Mouse (Mus musculus): Measurements from ENCODE around the gene Foxk1. TPM values are rescaled to one million over a fixed set of nuclear protein-coding genes. Genes with fewer than 3 reads are reported as not detected.
A peak's percentile ranks its signal among the peaks of the same experiment; 100 is the strongest.

Gene Foxk1
- polyA plus RNA-seq, 1 experiment from 2014 or later = 3.3 TPM

DNA sequence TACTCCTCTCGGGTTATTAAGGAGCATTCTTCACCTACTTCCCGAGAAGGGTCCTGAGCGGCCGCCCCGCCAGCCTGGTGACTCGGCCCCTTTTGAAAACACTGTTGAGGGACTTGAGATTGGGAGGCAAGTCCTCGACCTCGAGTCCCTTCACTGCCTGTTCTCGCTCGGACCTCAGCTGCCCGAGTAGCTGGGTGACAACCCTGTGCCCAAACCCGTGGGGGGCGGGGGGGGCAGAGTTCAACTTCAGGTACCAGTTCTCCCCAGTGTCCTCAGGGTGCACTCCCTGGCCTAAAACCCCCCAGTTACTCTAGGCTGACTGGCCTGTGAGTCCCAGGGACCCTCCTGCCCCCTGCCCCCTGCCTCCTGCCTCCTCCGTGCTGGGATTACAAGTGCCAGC is 42.7 kb downstream of the Foxk1 start:
- no peak for DNase-seq (ENCODE audit: low spot score)
- H3K27me3 ChIP-seq (ENCODE audit: insufficient read depth, poor library complexity, severe bottlenecking) = no peaks in the 10 kb centered on the region
- H3K4me1 ChIP-seq = peaks cover 87% of the 10 kb centered on the region
- no peak overlapping the region for H3K4me3 ChIP-seq
- H3K36me3 ChIP-seq = peaks cover under 1% of the 10 kb centered on the region; the same call in 1 of the 2 replicates
- H3K27ac ChIP-seq = peak overlapping the region; percentile 44
- H3K9me3 ChIP-seq = no peaks in the 10 kb centered on the region
- WGBS = 67% methylated on average over 14 of the region's 14 CpGs

DNA sequence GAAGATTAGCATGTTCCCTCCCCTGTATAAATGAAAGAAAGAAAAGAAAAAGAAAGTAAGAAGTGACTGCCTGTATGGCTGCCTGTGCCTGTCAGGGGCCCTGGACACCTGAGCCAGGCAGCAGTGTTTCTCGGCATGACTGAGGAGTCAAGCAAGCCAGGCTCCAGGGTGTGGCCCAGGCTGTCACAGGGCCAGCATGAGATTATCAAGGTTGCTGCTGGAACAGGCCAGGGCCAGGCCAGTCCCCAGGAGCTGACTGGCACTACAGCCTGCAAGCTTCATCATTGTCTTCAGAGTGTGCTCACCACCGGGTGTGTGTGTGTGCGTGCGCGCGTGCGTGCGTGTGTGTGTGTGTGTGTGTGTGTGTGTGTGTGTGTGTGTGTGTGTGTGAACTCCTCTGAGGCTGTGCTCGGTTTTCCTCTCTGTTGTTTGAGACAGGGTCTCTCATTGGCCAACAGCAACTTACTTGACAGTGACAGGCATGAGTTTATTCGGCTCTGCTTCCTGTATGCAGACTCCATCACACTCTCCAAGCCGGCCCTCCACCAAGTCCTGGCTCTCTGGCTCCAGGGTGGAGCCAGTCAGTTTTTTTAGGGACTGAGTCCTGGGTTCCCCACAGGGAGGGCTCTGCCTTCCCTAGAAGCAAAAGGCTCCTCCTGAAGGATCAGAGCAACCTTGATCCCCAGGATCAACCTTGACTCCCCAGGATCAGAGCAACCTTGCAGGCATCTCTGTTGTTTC is 43.7 kb downstream of the Foxk1 start:
- 42% methylated on average over 11 of the region's 11 CpGs for WGBS
- peak; percentile 83 for DNase-seq (ENCODE audit: low spot score)
- no peaks in the 10 kb centered on the region for H3K27me3 ChIP-seq (ENCODE audit: insufficient read depth, poor library complexity, severe bottlenecking)
- H3K4me1 ChIP-seq = peaks cover 77% of the 10 kb centered on the region
- no peak overlapping the region for H3K4me3 ChIP-seq
- peaks cover 9% of the 10 kb centered on the region for H3K36me3 ChIP-seq
- H3K9me3 ChIP-seq = no peaks in the 10 kb centered on the region
- peak overlapping the region; percentile 44 for H3K27ac ChIP-seq

DNA sequence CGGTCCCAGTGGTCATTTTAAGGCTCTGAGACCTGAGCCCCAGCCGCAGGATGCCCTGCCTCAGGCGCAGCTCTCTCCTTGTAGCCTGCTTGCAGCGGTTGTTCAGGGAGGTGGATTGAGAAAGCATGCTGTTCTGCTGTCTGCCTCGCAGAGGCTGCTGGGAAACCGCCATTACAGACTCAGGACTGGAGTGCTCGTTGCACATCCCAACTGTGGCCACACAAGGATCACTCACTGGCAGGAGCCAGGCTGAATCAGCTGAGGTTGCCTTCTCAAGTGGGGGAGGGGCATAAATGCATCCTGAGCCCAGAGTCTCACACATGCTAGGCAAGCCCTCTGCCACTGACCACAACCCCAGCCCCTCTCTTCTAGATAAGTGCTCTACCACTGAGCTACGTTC is 44.4 kb downstream of the Foxk1 start:
- DNase-seq (ENCODE audit: low spot score) = no peak

DNA sequence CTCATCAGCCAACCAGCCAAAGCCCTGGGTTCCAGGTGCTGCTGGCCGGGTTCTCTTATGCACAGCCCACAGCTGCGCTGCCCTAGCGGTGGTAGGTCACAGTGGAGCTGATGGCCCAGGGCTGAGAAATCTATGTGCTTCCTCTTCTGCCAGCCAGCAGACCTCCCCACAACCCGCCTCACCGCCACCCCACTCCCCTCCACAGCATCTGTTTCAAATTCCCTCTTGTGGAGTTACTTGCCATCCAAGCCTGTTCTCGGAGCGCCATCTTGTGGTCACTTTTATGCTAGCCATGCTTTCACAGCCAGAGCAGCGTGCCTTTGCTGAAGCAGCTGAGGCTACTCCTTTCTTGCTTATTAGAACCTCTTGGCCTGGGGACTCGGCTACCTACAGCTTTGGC is 46.8 kb downstream of the Foxk1 start:
- H3K27ac ChIP-seq = peak overlapping the region; percentile 76
- H3K9me3 ChIP-seq = no peaks in the 10 kb centered on the region
- peaks cover 55% of the 10 kb centered on the region for H3K4me1 ChIP-seq
- 11% methylated on average over 9 of the region's 9 CpGs for WGBS
- DNase-seq (ENCODE audit: low spot score) = peak; percentile 95
- peak overlapping the region; percentile 31; the same call in 1 of the 2 replicates for H3K4me3 ChIP-seq
- H3K36me3 ChIP-seq = peaks cover 34% of the 10 kb centered on the region
- H3K27me3 ChIP-seq (ENCODE audit: insufficient read depth, poor library complexity, severe bottlenecking) = no peaks in the 10 kb centered on the region

More for the DNA sequence above, 44.4 kb downstream of the Foxk1 start:
- H3K4me3 ChIP-seq = no peak overlapping the region
- H3K36me3 ChIP-seq = peaks cover 17% of the 10 kb centered on the region
- no peaks in the 10 kb centered on the region for H3K27me3 ChIP-seq (ENCODE audit: insufficient read depth, poor library complexity, severe bottlenecking)
- 41% methylated on average over 8 of the region's 8 CpGs for WGBS
- no peaks in the 10 kb centered on the region for H3K9me3 ChIP-seq
- H3K4me1 ChIP-seq = peaks cover 71% of the 10 kb centered on the region
- peak overlapping the region; percentile 44 for H3K27ac ChIP-seq

DNA sequence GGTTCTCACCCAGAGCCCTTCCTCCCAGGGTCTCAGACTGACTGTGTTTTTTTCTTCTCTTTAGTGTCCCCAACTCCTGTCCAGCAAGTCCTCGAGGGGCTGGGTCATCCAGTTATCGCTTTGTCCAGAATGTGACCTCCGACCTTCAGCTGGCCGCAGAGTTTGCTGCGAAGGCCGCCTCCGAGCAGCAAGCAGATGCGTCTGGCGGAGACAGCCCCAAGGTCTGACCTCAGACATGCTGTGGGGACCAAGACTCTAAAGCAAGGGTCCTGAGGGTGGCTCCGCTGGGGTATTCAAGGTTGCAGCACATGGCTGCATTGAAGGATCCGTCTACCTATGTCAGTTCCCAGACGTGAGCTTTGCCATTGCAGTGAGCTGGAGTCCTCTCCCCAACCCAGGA is 47.3 kb downstream of the Foxk1 start:
- no peaks in the 10 kb centered on the region for H3K27me3 ChIP-seq (ENCODE audit: insufficient read depth, poor library complexity, severe bottlenecking)
- no peaks in the 10 kb centered on the region for H3K9me3 ChIP-seq
- no peak for DNase-seq (ENCODE audit: low spot score)
- peaks cover 50% of the 10 kb centered on the region for H3K4me1 ChIP-seq
- H3K4me3 ChIP-seq = no peak overlapping the region
- WGBS = 71% methylated on average over 12 of the region's 12 CpGs
- H3K27ac ChIP-seq = 0 out of 2 replicates have a peak overlapping the region, but pooled peaks have one; percentile 7
- peaks cover 39% of the 10 kb centered on the region for H3K36me3 ChIP-seq

DNA sequence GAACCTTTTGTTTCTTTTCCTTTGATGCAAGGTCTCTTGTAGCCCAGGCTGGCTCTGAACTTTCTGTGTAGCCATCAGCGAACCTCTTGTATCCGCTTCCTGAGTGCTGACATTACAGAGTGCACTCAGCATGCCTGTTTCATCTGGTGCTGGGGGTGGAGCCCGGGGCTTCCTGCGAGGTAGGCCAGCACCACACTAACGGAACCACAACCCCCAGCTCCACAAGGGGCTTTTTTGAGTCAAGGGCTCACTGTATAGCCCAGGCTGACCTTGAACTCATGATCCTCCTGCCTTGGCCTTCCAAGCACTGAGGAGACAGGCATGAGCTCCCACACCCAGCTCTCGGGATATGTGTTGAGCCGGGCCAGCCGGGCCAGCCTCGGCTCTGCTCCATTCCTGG is 49.5 kb downstream of the Foxk1 start:
- no peaks in the 10 kb centered on the region for H3K27me3 ChIP-seq (ENCODE audit: insufficient read depth, poor library complexity, severe bottlenecking)
- H3K27ac ChIP-seq = no peak overlapping the region
- peaks cover 62% of the 10 kb centered on the region for H3K36me3 ChIP-seq
- no peak for DNase-seq (ENCODE audit: low spot score)
- H3K9me3 ChIP-seq = no peaks in the 10 kb centered on the region
- H3K4me3 ChIP-seq = no peak overlapping the region
- 90% methylated on average over 9 of the region's 9 CpGs for WGBS
- peaks cover 31% of the 10 kb centered on the region for H3K4me1 ChIP-seq

DNA sequence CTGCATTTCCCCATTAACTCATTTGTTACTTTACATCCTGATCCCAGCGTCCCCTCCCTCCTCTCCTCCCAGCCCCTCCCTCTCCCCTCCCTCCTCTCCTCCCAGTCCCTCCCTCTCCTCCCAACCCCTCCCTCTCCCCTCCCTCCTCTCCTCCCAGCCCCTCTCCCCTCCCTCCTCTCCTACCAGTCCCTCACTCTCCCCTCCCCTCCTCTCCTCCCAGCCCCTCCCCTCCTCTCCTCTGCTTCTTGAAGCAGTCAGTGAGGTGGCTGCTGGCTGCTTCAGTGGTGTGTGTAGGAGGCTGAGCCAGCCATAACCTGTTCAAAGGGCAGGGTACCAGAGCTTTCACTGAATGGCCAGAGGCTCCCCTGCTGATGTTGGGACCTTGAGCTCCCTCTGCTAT is 50.5 kb downstream of the Foxk1 start:
- Histone ChIP-seq H3K4me3 (no peak overlapping the region), H3K27me3 (ENCODE audit: insufficient read depth, poor library complexity, severe bottlenecking) (no peaks in the 10 kb centered on the region), H3K27ac (no peak overlapping the region), H3K9me3 (no peaks in the 10 kb centered on the region), H3K4me1 (peaks cover 33% of the 10 kb centered on the region), H3K36me3 (peaks cover 71% of the 10 kb centered on the region)
- 33% methylated on average over 1 of the region's 1 CpGs for WGBS
- DNase-seq (ENCODE audit: low spot score) = no peak

DNA sequence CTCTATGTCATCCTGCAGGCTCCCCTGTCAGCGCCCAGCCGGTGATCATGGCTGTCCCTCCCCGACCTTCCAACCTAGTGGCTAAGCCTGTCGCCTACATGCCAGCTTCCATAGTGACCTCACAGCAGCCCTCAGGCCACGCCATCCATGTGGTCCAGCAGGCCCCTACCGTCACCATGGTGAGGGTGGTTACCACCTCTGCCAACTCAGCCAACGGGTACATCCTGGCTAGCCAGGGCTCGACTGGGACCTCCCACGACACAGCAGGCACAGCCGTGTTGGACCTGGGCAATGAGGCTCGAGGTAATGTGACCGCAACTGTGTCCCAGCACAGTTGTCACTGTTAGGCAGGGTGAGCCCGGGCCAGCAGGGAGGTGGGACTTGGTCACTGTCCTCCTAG is 52.4 kb downstream of the Foxk1 start:
- Histone ChIP-seq H3K27me3 (ENCODE audit: insufficient read depth, poor library complexity, severe bottlenecking) (no peaks in the 10 kb centered on the region), H3K27ac (no peak overlapping the region), H3K9me3 (no peaks in the 10 kb centered on the region), H3K4me1 (peaks cover 28% of the 10 kb centered on the region), H3K4me3 (no peak overlapping the region), H3K36me3 (peaks cover 91% of the 10 kb centered on the region)
- WGBS = 93% methylated on average over 13 of the region's 13 CpGs
- no peak for DNase-seq (ENCODE audit: low spot score)

DNA sequence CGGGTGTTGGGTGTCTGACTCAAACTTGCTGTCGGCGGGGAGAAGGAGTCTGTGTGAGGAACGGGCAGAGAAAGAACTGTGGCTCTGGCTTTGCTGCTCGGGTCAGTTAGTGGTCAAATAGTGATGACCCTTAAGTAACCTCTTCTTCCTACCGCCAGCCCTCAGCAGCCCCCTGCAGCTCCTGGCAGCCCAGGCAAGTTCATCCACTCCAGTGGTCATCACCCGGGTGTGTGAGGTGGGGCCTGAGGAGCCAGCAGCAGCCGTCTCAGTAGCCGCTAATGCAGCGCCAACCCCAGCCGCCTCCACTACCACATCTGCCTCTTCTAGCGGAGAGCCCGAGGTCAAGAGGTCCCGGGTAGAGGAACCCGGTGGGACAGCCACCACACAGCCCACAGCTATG is 55.0 kb downstream of the Foxk1 start:
- no peak for DNase-seq (ENCODE audit: low spot score)
- Histone ChIP-seq H3K27me3 (ENCODE audit: insufficient read depth, poor library complexity, severe bottlenecking) (no peaks in the 10 kb centered on the region), H3K4me1 (peaks cover 27% of the 10 kb centered on the region), H3K4me3 (no peak overlapping the region), H3K36me3 (peaks cover 87% of the 10 kb centered on the region), H3K9me3 (no peaks in the 10 kb centered on the region), H3K27ac (peak overlapping the region; percentile 24)
- WGBS = 67% methylated on average over 15 of the region's 15 CpGs

DNA sequence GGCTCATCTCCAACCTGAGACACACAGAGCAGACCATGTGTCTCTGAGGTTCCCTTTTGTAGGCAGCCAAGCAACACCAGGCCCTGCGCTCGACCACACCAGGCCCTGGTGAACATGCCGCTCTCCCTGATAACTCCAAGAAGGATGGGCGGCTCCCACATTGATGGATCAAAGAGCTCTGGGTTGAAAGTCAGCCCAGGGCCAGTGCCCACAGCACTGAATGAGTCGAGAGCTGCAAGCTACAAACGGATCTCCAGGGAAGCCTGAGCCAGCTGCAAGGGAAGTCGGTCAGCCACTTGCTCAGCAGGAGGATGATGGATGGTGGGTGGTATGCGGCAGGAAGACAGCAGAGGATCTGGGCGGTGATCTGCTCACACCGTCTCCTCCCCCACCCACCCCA is 56.0 kb downstream of the Foxk1 start:
- peaks cover 90% of the 10 kb centered on the region for H3K36me3 ChIP-seq
- H3K27ac ChIP-seq = no peak overlapping the region
- no peak for DNase-seq (ENCODE audit: low spot score)
- H3K9me3 ChIP-seq = no peaks in the 10 kb centered on the region
- H3K4me1 ChIP-seq = peaks cover 24% of the 10 kb centered on the region
- no peak overlapping the region for H3K4me3 ChIP-seq
- no peaks in the 10 kb centered on the region for H3K27me3 ChIP-seq (ENCODE audit: insufficient read depth, poor library complexity, severe bottlenecking)
- WGBS = 49% methylated on average over 10 of the region's 10 CpGs

DNA sequence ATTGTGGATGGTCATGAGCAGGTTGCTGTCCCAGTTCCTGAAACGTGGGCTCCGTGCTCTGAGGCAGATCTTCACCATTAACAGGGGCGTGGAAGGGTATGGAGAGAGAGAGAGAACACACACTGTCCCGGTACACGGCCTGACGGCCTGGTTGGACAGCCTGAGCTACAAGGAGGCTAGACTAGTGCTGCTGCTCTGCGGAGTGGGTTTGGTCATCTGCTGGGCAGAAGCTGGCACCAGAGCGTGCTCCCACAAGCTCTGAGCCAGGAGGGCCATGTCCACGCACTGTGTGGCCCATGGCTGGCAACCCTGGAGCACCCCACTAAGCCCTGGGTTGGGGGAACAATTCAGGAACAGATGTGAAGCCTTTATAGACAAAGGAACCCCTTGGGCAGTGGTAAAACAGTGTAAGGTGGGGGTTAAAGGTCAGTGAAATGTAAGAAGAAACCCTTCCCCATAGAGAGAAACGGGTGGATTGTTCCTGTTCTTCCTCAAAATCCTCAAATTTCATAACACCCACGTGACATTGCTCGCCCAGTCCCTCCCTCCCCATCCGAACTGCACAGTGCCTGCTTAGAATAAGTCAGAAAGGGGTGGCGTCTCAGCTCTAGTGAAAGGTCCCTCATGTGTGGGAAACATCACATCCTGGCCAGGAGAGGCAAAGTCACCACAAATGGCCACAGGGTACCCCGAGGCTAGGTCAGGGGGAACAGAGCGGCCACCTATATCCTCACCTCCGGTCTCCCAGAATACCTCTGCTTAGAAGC is 57.7 kb downstream of the Foxk1 start:
- DNase-seq (ENCODE audit: low spot score) = no peak
- Histone ChIP-seq H3K4me1 (peaks cover 24% of the 10 kb centered on the region; the same call in 1 of the 2 replicates), H3K27ac (no peak overlapping the region), H3K27me3 (ENCODE audit: insufficient read depth, poor library complexity, severe bottlenecking) (no peaks in the 10 kb centered on the region), H3K9me3 (no peaks in the 10 kb centered on the region), H3K4me3 (no peak overlapping the region), H3K36me3 (peaks cover 78% of the 10 kb centered on the region)
- WGBS = 90% methylated on average over 17 of the region's 17 CpGs

DNA sequence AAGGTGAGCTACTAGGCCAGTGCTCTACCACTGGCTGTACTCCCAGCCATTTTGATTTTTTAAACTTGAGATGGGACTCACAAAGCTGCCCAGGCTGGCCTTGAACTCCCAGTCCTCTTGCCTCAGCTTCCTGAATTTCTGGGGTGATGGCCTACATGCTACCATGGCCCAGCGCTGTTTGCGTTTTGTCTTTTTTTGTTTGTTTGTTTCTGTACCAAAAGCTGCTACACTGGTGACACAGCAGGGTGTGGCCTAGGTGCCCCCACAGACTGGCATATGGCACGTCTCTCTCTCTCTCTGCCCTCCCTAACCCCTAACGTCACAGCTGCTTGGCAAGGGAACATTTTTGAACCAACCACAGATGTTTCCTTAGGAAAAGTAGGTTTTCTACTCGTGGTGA is 58.5 kb downstream of the Foxk1 start:
- Histone ChIP-seq H3K4me1 (peaks cover 29% of the 10 kb centered on the region), H3K36me3 (peaks cover 69% of the 10 kb centered on the region), H3K4me3 (no peak overlapping the region), H3K27ac (no peak overlapping the region), H3K27me3 (ENCODE audit: insufficient read depth, poor library complexity, severe bottlenecking) (no peaks in the 10 kb centered on the region), H3K9me3 (no peaks in the 10 kb centered on the region)
- WGBS = 84% methylated on average over 5 of the region's 5 CpGs
- no peak for DNase-seq (ENCODE audit: low spot score)

DNA sequence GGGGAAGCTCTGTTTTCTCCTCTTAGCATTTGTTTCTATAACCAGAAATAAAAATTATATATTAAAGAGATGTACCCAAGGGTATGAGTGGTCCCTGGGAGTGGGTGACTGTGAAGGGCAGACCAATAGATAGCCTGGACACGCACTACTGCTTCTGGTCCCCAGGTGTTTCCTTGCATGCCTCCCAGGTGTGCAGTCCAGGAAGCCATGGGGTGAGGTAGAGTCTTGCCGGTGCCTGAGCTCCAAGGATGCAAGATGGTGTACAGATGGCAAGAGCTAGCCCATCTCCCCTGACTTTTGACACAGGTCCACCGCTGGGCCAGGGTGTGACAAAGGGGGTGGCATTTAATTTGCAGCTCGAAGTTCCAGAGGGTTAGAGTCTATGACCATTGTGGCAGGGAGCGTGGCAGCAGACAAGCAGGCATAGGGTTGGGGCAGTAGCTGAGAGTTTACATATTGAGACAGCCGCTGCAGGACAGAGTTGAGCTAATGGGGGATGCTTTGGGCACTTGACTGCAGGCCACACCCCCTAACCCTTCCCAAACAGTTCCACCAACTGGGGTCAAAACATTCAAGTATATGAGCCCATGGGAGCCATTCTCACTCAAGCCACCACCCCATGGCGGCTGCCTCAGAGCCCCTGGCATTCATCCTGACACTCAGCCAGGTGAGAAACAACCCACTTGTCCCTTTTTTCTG is 60.8 kb downstream of the Foxk1 start:
- no peak for DNase-seq (ENCODE audit: low spot score)
- Histone ChIP-seq H3K4me1 (peaks cover 23% of the 10 kb centered on the region), H3K9me3 (no peaks in the 10 kb centered on the region), H3K36me3 (peaks cover 47% of the 10 kb centered on the region), H3K27ac (no peak overlapping the region), H3K27me3 (ENCODE audit: insufficient read depth, poor library complexity, severe bottlenecking) (no peaks in the 10 kb centered on the region), H3K4me3 (no peak overlapping the region)
- 95% methylated on average over 7 of the region's 7 CpGs for WGBS

Data from heart, embryonic 10.5 days (tissue).